Mouse (Mus musculus) stomach, postnatal 0 days (tissue): Measurements from ENCODE around the gene Fosl1. TPM values are rescaled to one million over a fixed set of nuclear protein-coding genes. Genes with fewer than 3 reads are reported as not detected.

Experiments used
- ATAC-seq: fragments of 200-750 bp; cut with Nextera tagmentation; 2 replicates; pipeline ENCODE4 v1.8.0; 2017; ENCODE audit not compliant: low FRiP score, low TSS enrichment
- DNase-seq: peaks from one replicate; pipeline ENCODE4 v3.0.0-alpha.2; 2016; ENCODE audit warnings: low spot score
- H3K27ac ChIP-seq: fragments of 300-500 bp; sonication (generic); replicated peaks from 2 replicates; pipeline ENCODE4 v1.5.1; 2014; ENCODE audit warnings: mild to moderate bottlenecking, control low read depth
- H3K27me3 ChIP-seq: fragments of 300-500 bp; sonication (generic); 2 replicates; pipeline ENCODE4 v1.6.1; 2014; ENCODE audit warnings: low read length; ENCODE audit not compliant: control insufficient read depth, insufficient read depth
- H3K36me3 ChIP-seq: fragments of 300-500 bp; sonication (generic); 2 replicates; pipeline ENCODE4 v1.6.1; 2014; ENCODE audit warnings: low read length, mixed read lengths; ENCODE audit not compliant: control insufficient read depth, insufficient read depth
- H3K4me1 ChIP-seq: fragments of 300-500 bp; sonication (generic); replicated peaks from 2 replicates; pipeline ENCODE4 v1.6.1; 2014; ENCODE audit warnings: antibody characterized with exemption; ENCODE audit not compliant: control insufficient read depth, insufficient read depth
- H3K4me2 ChIP-seq: fragments of 300-500 bp; sonication (generic); replicated peaks from 2 replicates; pipeline ENCODE4 v1.6.1; 2014; ENCODE audit warnings: low read depth, mild to moderate bottlenecking, control low read depth, moderate library complexity
- H3K4me3 ChIP-seq: fragments of 300-500 bp; sonication (generic); 2 replicates; pipeline ENCODE4 v1.5.1; 2014; ENCODE audit warnings: low read depth, low read length, control low read depth
- H3K9ac ChIP-seq: fragments of 300-500 bp; sonication (generic); 2 replicates; pipeline ENCODE4 v1.6.1; 2014; ENCODE audit warnings: mild to moderate bottlenecking, low read length, control low read depth, mixed read lengths
- H3K9me3 ChIP-seq: fragments of 300-500 bp; sonication (generic); 2 replicates; pipeline ENCODE4 v1.6.1; 2016; ENCODE audit warnings: low read length; ENCODE audit not compliant: control insufficient read depth
- CTCF ChIP-seq: IDR thresholded peaks from 2 replicates; pipeline ENCODE4 v1.5.1; 2016; ENCODE audit warnings: antibody characterized with exemption, low read depth, mild to moderate bottlenecking, moderate library complexity
- EP300 ChIP-seq: optimal IDR thresholded peaks from 2 replicates; pipeline ENCODE3; 2016; ENCODE audit warnings: antibody characterized with exemption
- WGBS: fragments of 180-500 bp; shearing (Covaris S2); extraction: QIAGEN DNeasy Blood & Tissue Kit; methylation state at CpG from one replicate; pipeline ENCODE4 v1.1.7; 2014; 5-methylcytosine and 5-hydroxymethylcytosine counted together
- polyA plus RNA-seq: library from polyadenylated mRNA; unstranded; fragments of >200 nt; fragmentation: Nextera tagmentation; extraction: Ambion mirVana; gene quantifications from 2 replicates; pipeline ENCODE4 v1.2.1, GENCODE M21; 2015

The Fosl1 gene
- polyA plus RNA-seq, 1 experiment from 2014 or later: 0.16 TPM

- Histone ChIP-seq H3K4me3 (no peak overlapping the region), H3K9ac (no peak overlapping the region), H3K27me3 (no peaks in the 10 kb centered on the region), H3K27ac (no peak overlapping the region), H3K4me1 (peaks cover 10% of the 10 kb centered on the region), H3K4me2 (peak overlapping the region; percentile 76), H3K9me3 (no peaks in the 10 kb centered on the region), H3K36me3 (peaks cover 3% of the 10 kb centered on the region)
- WGBS: 80% methylated on average over 9 of the region's 9 CpGs
- TF ChIP-seq EP300 (no peak), CTCF (no peak)
- no peak for ATAC-seq
- DNase-seq: no peak
Measured at GRCm38 (mm10) chr19:5422895-5423443, 24.4 kb upstream of the Fosl1 start.

GRCm38 (mm10) chr19:5423561-5423960, 23.8 kb upstream of the Fosl1 start:
- H3K4me2 ChIP-seq: peak overlapping the region; percentile 76
- TF ChIP-seq CTCF: no peak
- no peak for TF ChIP-seq EP300
- H3K27ac ChIP-seq: peak overlapping the region; percentile 94
- peaks cover 10% of the 10 kb centered on the region for H3K4me1 ChIP-seq
- ATAC-seq (no peak), DNase-seq (peak; percentile 23)
- H3K4me3 ChIP-seq: peak overlapping the region; percentile 87
- peak overlapping the region; percentile 85 for H3K9ac ChIP-seq
- 66% methylated on average over 12 of the region's 12 CpGs for WGBS
- H3K9me3 ChIP-seq: no peaks in the 10 kb centered on the region
- peaks cover 3% of the 10 kb centered on the region for H3K36me3 ChIP-seq
- H3K27me3 ChIP-seq: no peaks in the 10 kb centered on the region

- TF ChIP-seq EP300 (no peak), CTCF (peak; percentile 51)
- peak; percentile 58 for ATAC-seq
- H3K4me2 ChIP-seq: peak overlapping the region; percentile 76
- no peaks in the 10 kb centered on the region for H3K9me3 ChIP-seq
- H3K36me3 ChIP-seq: peaks cover 3% of the 10 kb centered on the region
- peak overlapping the region; percentile 85 for H3K9ac ChIP-seq
- peak; percentile 83 for DNase-seq
- 0% methylated on average over 37 of the region's 48 CpGs for WGBS
- H3K4me3 ChIP-seq: peak overlapping the region; percentile 87
- H3K27me3 ChIP-seq: no peaks in the 10 kb centered on the region
- H3K4me1 ChIP-seq: peaks cover 10% of the 10 kb centered on the region
- H3K27ac ChIP-seq: peak overlapping the region; percentile 94
Measured at GRCm38 (mm10) chr19:5424092-5424781, 23.1 kb upstream of the Fosl1 start.

- TF ChIP-seq CTCF (no peak), EP300 (no peak)
- Histone ChIP-seq H3K9ac (peak within 1 kb of the TSS; percentile 93), H3K4me1 (peaks cover 10% of the 10 kb centered on the region), H3K27me3 (no peaks in the 10 kb centered on the region), H3K4me2 (peak within 1 kb of the TSS; percentile 76), H3K36me3 (peaks cover 3% of the 10 kb centered on the region), H3K4me3 (peak within 1 kb of the TSS; percentile 87), H3K9me3 (no peaks in the 10 kb centered on the region), H3K27ac (peak within 1 kb of the TSS; percentile 94)
- WGBS: 0% methylated on average over 59 of the region's 87 CpGs
- DNase-seq: peak; percentile 99
- peak; percentile 88 for ATAC-seq
Measured at GRCm38 (mm10) chr19:5424782-5425741, 22.3 kb upstream of the Fosl1 start, which contains the start of the genes Drap1 and AI837181. Gene Drap1 (minus strand): TSS chr19:5424979. Gene AI837181 (plus strand): TSS chr19:5425144.

GRCm38 (mm10) chr19:5425906-5426565, 21.3 kb upstream of the Fosl1 start:
- ATAC-seq (no peak), DNase-seq (peak; percentile 25)
- peaks cover 3% of the 10 kb centered on the region for H3K36me3 ChIP-seq
- WGBS: 80% methylated on average over 18 of the region's 18 CpGs
- peaks cover 10% of the 10 kb centered on the region for H3K4me1 ChIP-seq
- H3K4me3 ChIP-seq: peak overlapping the region; percentile 87
- no peak for TF ChIP-seq EP300
- TF ChIP-seq CTCF: no peak
- H3K27me3 ChIP-seq: no peaks in the 10 kb centered on the region
- H3K9ac ChIP-seq: peak overlapping the region; percentile 93
- peak overlapping the region; percentile 73 for H3K4me2 ChIP-seq
- peak overlapping the region; percentile 86 for H3K27ac ChIP-seq
- no peaks in the 10 kb centered on the region for H3K9me3 ChIP-seq
